Mouse (Mus musculus) testis, adult 10 weeks (tissue): Measurements from ENCODE around the gene Gm9999. TPM values are rescaled to one million over a fixed set of nuclear protein-coding genes. Genes with fewer than 3 reads are reported as not detected.

Experiments
- polyA plus RNA-seq: library from polyadenylated mRNA; stranded (reverse); fragments of 350-450 nt; fragmentation: Illumina TruSeq; extraction: RNeasy Lipid Tissue Mini Kit (QIAGEN cat#74804); gene quantifications from one replicate; pipeline ENCODE4 v1.2.3, GENCODE M21; 2014; ENCODE audit warnings: low read depth, low replicate concordance

Gm9999 gene
- polyA plus RNA-seq, result 361 TPM

DNA sequence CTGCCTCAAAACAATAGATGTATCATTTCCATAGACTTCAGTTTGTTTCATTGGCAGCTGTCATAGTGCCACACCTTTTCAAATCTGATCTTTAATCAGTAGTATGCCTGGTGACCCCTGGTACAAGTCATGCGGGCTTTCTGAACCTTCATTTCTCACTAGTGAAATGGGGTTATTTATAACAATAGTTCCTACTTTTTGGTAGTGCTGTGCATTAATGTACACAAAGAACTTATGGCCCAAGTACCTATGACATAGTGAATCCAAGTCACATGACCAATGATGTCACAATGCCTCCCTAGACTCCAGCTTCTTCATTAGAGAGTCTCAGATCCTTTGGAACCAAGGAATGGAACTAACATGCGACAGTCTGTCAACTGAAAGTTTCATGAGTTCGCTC lies at the start of gene Gm9999:
Gm9999 (plus strand) TSS at position 301 of the 400 bp plus-strand sequence.

DNA sequence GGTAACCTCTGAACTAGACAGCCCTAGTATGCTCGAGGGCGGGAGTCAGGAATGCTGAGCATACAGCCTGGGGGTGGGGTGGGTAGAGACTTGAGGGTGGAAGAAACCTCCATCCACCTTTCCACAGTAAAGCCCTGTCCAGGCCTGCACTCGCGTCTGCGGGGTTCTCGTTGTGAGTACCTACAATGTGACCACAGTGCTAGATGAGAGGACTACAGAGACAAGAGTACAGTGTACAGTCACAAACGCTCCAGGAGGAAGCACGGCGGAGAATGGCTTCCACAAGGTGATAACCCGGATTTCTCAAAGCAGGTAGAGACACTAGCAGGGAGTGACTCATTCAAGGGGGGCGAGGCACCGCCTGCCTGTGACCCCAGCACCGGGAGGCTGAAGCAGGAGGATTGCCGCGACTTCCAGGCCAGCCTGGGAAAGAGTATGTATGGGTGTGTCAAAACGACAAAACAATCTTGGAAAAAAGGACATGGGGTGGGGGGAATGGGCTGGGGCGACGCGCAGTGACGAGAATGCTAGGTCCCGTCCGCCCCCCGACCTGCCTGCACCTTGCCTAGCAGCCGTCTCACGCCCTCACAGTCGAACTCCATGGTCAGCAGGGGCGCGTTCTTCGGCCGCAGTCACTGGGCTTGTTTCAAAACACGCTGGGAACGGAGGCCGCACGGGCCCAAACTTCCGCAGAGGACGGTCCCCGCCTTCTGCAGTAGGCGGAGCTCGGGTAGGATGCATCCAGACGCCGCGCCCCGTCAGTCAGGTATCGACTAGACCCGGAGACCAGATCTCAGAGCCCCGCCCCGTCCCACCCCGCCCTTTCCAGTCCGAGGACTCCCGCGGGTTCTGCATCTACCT lies 25.3 kb upstream of the Gm9999 start, which contains the start of gene Uevld:
Uevld (minus strand) TSS at position 697 of the 861 bp plus-strand sequence.

DNA sequence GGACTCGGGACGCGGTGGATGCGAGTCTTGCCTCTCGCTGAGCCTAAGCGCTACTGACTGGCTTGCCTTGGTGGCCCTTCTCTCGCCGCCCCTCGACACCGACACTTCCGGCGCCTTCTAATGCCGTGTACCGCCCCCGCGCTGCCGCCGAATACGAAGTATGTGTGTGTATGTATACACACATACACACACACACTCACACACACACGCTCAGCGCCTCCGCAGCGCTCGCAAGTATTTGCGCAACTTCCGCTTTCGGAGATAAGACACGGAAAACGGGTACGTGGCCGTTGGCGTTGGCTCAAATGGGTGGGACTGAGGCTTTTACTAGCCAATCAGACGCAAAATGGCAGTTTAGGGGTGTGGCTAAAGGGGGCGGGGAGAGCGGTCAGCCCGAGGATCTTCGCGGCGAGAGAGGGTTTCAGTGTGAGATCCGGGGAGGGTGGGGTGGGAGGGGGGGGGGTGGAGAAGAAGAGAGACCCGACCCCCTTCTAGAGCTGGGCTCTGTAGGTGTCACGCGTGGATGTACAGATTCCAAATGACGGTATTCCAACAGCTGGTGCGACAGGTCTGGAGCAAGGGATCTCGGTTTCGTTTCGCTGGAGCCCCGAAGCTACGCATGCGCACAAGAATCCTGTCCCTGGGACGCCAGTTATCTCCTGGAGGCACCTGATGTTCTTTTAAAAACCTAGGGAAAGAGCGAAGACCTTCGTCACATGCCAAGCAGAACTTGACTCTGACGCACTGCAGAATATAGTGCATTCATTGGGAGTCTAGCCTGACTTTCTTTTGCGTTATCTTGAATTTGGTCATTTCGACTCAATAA lies 25.0 kb downstream of the Gm9999 start, which contains the start of gene Spty2d1:
Spty2d1 (minus strand) TSS at position 244 of the 826 bp plus-strand sequence.

Other genes with a start within 250 kb of the Gm9999 start
- 1.3 TPM for gene Saa1, start 240.6 kb upstream of the Gm9999 start, polyA plus RNA-seq
- not detected for gene Saa2, start 231.8 kb upstream of the Gm9999 start, polyA plus RNA-seq
- 23.2 TPM for gene Hps5, start 187.5 kb upstream of the Gm9999 start, polyA plus RNA-seq
- gene Gtf2h1, start 187.5 kb upstream of the Gm9999 start, polyA plus RNA-seq, result 238 TPM
- 370 TPM for gene Ldha, start 142.1 kb upstream of the Gm9999 start, polyA plus RNA-seq
- 3,731 TPM for gene Ldhc, start 122.4 kb upstream of the Gm9999 start, polyA plus RNA-seq
- gene Tsg101, start 63.6 kb upstream of the Gm9999 start, polyA plus RNA-seq, result 180 TPM
- gene Uevld, start 25.1 kb upstream of the Gm9999 start, polyA plus RNA-seq, result 15.7 TPM
- 14.4 TPM for gene Spty2d1, start 24.8 kb downstream of the Gm9999 start, polyA plus RNA-seq
- gene Tmem86a, start 67.0 kb downstream of the Gm9999 start, polyA plus RNA-seq, result 2.6 TPM
- not detected for gene Ptpn5, start 150.1 kb downstream of the Gm9999 start, polyA plus RNA-seq
- not detected for gene Mrgpra6, start 221.3 kb downstream of the Gm9999 start, polyA plus RNA-seq